Mouse (Mus musculus) embryonic facial prominence, embryonic 12.5 days (tissue): ENCODE data around the gene Gm21985. TPM values are rescaled to one million over a fixed set of nuclear protein-coding genes. Genes with fewer than 3 reads are reported as not detected.

ENCODE experiments used
- ATAC-seq: fragments of 200-750 bp; cut with Nextera tagmentation; 2 replicates; pipeline ENCODE4 v1.8.0; 2017; ENCODE audit not compliant: insufficient number of reproducible peaks, insufficient read depth, low FRiP score, low TSS enrichment
- H3K27ac ChIP-seq: fragments of 300-500 bp; sonication (generic); 2 replicates; pipeline ENCODE4 v1.5.1; 2016; ENCODE audit warnings: mild to moderate bottlenecking
- H3K27me3 ChIP-seq: fragments of 300-500 bp; sonication (generic); 2 replicates; pipeline ENCODE4 v1.6.1; 2016; ENCODE audit warnings: mild to moderate bottlenecking, moderate library complexity
- H3K36me3 ChIP-seq: fragments of 300-500 bp; sonication (generic); 2 replicates; pipeline ENCODE4 v1.6.1; 2016; ENCODE audit warnings: mild to moderate bottlenecking
- H3K4me1 ChIP-seq: fragments of 300-500 bp; sonication (generic); 2 replicates; pipeline ENCODE4 v1.6.1; 2016
- H3K4me2 ChIP-seq: fragments of 300-500 bp; sonication (generic); replicated peaks from 2 replicates; pipeline ENCODE4 v1.6.1; 2016; ENCODE audit warnings: mild to moderate bottlenecking, moderate library complexity
- H3K4me3 ChIP-seq: fragments of 300-500 bp; sonication (generic); 2 replicates; pipeline ENCODE4 v1.5.1; 2016; ENCODE audit warnings: mild to moderate bottlenecking
- H3K9ac ChIP-seq: fragments of 300-500 bp; sonication (generic); 2 replicates; pipeline ENCODE4 v1.6.1; 2016; ENCODE audit warnings: mild to moderate bottlenecking, moderate library complexity
- H3K9me3 ChIP-seq: fragments of 300-500 bp; sonication (generic); 2 replicates; pipeline ENCODE4 v1.6.1; 2016; ENCODE audit warnings: mild to moderate bottlenecking, moderate library complexity
- WGBS: fragments of 180-500 bp; shearing (Covaris S2); methylation state at CpG from one replicate; pipeline ENCODE4 v1.1.7; 2016; 5-methylcytosine and 5-hydroxymethylcytosine counted together
- polyA plus RNA-seq: library from polyadenylated mRNA; unstranded; fragments of >200 nt; fragmentation: Nextera tagmentation; extraction: Ambion mirVana; gene quantifications from 2 replicates; pipeline ENCODE4 v1.2.1, GENCODE M21; 2016

The Gm21985 gene
- polyA plus RNA-seq, 1 experiment from 2014 or later: not detected

GRCm38 (mm10) chr2:112454862-112455564 lies 188.9 kb downstream of the Gm21985 start, which contains the start of gene Emc7:
Gene Emc7, plus strand, starts transcription at chr2:112454997.
- H3K27me3 ChIP-seq: no peaks in the 10 kb centered on the region
- peaks cover 2% of the 10 kb centered on the region for H3K36me3 ChIP-seq
- no peaks in the 10 kb centered on the region for H3K9me3 ChIP-seq
- ATAC-seq: peak; percentile 92
- H3K4me1 ChIP-seq: peaks cover 8% of the 10 kb centered on the region; the same call in 1 of the 2 replicates
- H3K4me3 ChIP-seq: peak within 1 kb of the TSS; percentile 72
- peak within 1 kb of the TSS; percentile 86 for H3K9ac ChIP-seq
- whole genome bisulfite sequencing: under 1% methylated on average over 49 of the region's 49 CpGs
- peak within 1 kb of the TSS; percentile 67; the same call in 1 of the 2 replicates for H3K27ac ChIP-seq
- H3K4me2 ChIP-seq: peak within 1 kb of the TSS; percentile 85

Other genes with a start within 250 kb of the Gm21985 start
- not detected in 2 replicates for gene Olfr1311, start 241.9 kb upstream of the Gm21985 start, polyA plus RNA-seq
- gene Olfr1312, start 216.1 kb upstream of the Gm21985 start, polyA plus RNA-seq: not detected in 2 replicates
- not detected in 2 replicates for gene Olfr1313, start 188.5 kb upstream of the Gm21985 start, polyA plus RNA-seq
- gene Olfr1314, start 169.5 kb upstream of the Gm21985 start, polyA plus RNA-seq: not detected in 2 replicates
- not detected in 2 replicates for gene Olfr1315-ps1, start 150.9 kb upstream of the Gm21985 start, polyA plus RNA-seq
- not detected in 2 replicates for gene Olfr1316, start 131.3 kb upstream of the Gm21985 start, polyA plus RNA-seq
- gene Olfr1317, start 126.0 kb upstream of the Gm21985 start, polyA plus RNA-seq: not detected in 2 replicates
- not detected in 2 replicates for gene Olfr1318, start 112.1 kb upstream of the Gm21985 start, polyA plus RNA-seq
- gene Lpcat4, start 26.8 kb upstream of the Gm21985 start, polyA plus RNA-seq: 15.1 and 17.7 TPM in 2 replicates
- gene Nutm1, start 7.0 kb upstream of the Gm21985 start, polyA plus RNA-seq: not detected in 2 replicates
- 169 and 180 TPM in 2 replicates for gene Nop10, start 4.4 kb upstream of the Gm21985 start, polyA plus RNA-seq
- gene Slc12a6, start 489 bp upstream of the Gm21985 start, polyA plus RNA-seq: 12.9 and 14.3 TPM in 2 replicates
- 101 and 109 TPM in 2 replicates for gene Emc4, start 101.7 kb downstream of the Gm21985 start, polyA plus RNA-seq
- gene Katnbl1, start 112.9 kb downstream of the Gm21985 start, polyA plus RNA-seq: 45.9 and 50.3 TPM in 2 replicates
- gene Emc7, start 188.7 kb downstream of the Gm21985 start, polyA plus RNA-seq: 12.5 and 12.8 TPM in 2 replicates
- gene Chrm5, start 214.5 kb downstream of the Gm21985 start, polyA plus RNA-seq: not detected in 2 replicates
- gene Aven, start 226.7 kb downstream of the Gm21985 start, polyA plus RNA-seq: 8.7 and 9.0 TPM in 2 replicates